Mouse (Mus musculus) urinary bladder, postnatal 4 days (tissue): ENCODE measurements around the gene Stx7.

ENCODE experiments used
- DNase-seq, 2 experiments: peaks; one replicate each; pipeline ENCODE4 v3.0.0; 2021 to 2022; ENCODE audit warnings: low spot score in 2 of 2

Gene Stx7

GRCm38 (mm10) chr10:24167978-24168583 is 19.0 kb downstream of the Stx7 start:
- no peak for DNase-seq

GRCm38 (mm10) chr10:24168854-24169253 is 19.8 kb downstream of the Stx7 start:
- no peak for DNase-seq

GRCm38 (mm10) chr10:24171906-24172459 is 22.9 kb downstream of the Stx7 start:
- DNase-seq, result no peak

GRCm38 (mm10) chr10:24173210-24174001 is 24.3 kb downstream of the Stx7 start:
- DNase-seq, result no peak

- no peak for DNase-seq
These were observed 41.3 kb downstream of the Stx7 start for GRCm38 (mm10) chr10:24190392-24190791.

- no peak for DNase-seq
These were observed 42.9 kb downstream of the Stx7 start for GRCm38 (mm10) chr10:24191977-24192376.

- DNase-seq, result no peak
These were observed 50.2 kb downstream of the Stx7 start for GRCm38 (mm10) chr10:24199303-24199702.

GRCm38 (mm10) chr10:24200099-24200498 is 51.0 kb downstream of the Stx7 start:
- no peak for DNase-seq

- DNase-seq, result no peak
These were observed 61.0 kb downstream of the Stx7 start for GRCm38 (mm10) chr10:24210075-24210474.

GRCm38 (mm10) chr10:24213297-24213696 is 64.2 kb downstream of the Stx7 start:
- no peak for DNase-seq

- DNase-seq, result no peak
These were observed 68.6 kb downstream of the Stx7 start for GRCm38 (mm10) chr10:24217558-24218268.

- no peak for DNase-seq
These were observed 71.8 kb downstream of the Stx7 start for GRCm38 (mm10) chr10:24220931-24221330.

GRCm38 (mm10) chr10:24222911-24223310 is 73.8 kb downstream of the Stx7 start:
- DNase-seq, result no peak

- peak; percentile 24 to 64 for DNase-seq
These were observed 74.5 kb downstream of the Stx7 start, which contains the start of gene Moxd1 for GRCm38 (mm10) chr10:24223449-24224143. Moxd1 (plus strand) TSS chr10:24223517.

GRCm38 (mm10) chr10:24224591-24224990 is 75.5 kb downstream of the Stx7 start:
- no peak for DNase-seq

- DNase-seq, result no peak
These were observed 79.4 kb downstream of the Stx7 start for GRCm38 (mm10) chr10:24228318-24229183.

GRCm38 (mm10) chr10:24232281-24232680 is 83.2 kb downstream of the Stx7 start:
- DNase-seq, result no peak

GRCm38 (mm10) chr10:24235426-24236283 is 86.6 kb downstream of the Stx7 start:
- DNase-seq, result no peak
